ENCODE assay signal across 7 mouse cellular contexts in the genomic region with DNA sequence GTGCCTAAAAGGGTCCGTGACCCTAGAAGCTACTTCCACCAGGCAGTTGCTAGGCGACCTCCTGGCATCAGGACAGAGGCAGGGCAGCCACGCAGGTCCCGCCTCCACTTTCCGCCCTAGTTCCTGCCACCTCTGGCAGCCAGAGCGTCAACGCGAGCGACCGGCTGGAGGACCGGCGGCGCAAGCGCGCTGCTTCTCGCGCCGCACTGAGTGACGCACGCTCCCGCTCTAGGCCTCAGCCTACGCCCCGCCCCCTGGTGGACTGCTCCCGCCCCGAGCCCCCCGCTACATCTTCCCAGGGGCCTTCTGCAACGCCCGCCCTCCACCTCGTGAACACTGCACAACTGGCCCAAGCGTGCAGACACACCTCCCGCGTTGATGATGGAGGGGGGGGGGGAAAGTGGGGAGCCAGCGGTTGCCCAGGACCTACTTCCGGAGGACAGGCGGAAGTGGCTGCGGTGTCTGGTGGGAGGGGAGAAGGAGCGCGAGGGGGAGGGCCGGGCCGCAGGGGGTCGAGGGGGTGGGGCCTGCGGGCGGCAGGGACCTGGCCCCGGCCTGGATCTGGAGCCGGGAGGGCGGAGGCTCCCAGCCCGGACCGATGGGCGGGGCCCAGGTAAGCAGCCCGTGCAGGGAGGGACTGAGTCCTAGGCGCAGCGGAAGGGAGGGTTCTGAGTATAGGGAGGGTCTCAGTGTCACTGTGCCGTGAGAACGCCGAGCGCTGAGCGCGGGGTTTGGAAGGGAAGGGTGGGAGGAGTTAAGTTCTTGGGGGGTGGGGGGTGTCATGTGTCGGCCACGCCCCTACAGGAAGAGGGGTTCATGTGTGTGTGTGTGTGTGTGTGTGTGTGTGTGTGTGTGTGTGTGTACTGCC. TPM values are rescaled to one million over a fixed set of nuclear protein-coding genes. Genes with fewer than 3 reads are reported as not detected.
A peak's percentile ranks its signal among the peaks of the same experiment; 100 is the strongest.
DNase-seq lines count a peak whose midpoint lies in the region; ATAC-seq and TF ChIP-seq lines count a peak whose summit lies in the region.

TSS of gene Mgat1 (plus strand) at position 465 of the 868 bp plus-strand sequence.

- no peaks in the 10 kb centered on the region for H3K27me3 ChIP-seq in intestine, embryonic 15.5 days (replicated peaks)
- no peaks in the 10 kb centered on the region for H3K27me3 ChIP-seq in midbrain, embryonic 12.5 days
- no peaks in the 10 kb centered on the region for H3K27me3 ChIP-seq in small intestine, adult 2 months (ENCODE audit: control insufficient read depth, insufficient read depth, low read length)

- intact Hi-C loops in gastrocnemius, postnatal 36 days (cut with DNase I): loop anchor here (10.0 kb wide), 1 partner anchor 449 kb away; no protein-coding TSS in a partner anchor
- intact Hi-C loops in left cerebral cortex, postnatal 4 days (cut with DNase I): loop anchor here (5.0 kb wide), 1 partner anchor 37 kb away; no protein-coding TSS in a partner anchor

- peaks cover 23% of the 10 kb centered on the region for H3K4me1 ChIP-seq in intestine, embryonic 15.5 days (replicated peaks)
- peaks cover 24% of the 10 kb centered on the region for H3K4me1 ChIP-seq in midbrain, embryonic 12.5 days
- peaks cover 24% of the 10 kb centered on the region; the same call in 1 of the 2 replicates for H3K4me1 ChIP-seq in small intestine, adult 2 months (ENCODE audit: control insufficient read depth, insufficient read depth, insufficient read length, low read length)

- DNase-seq in adrenal gland, adult 2 months: peak; percentile 97
- peak; percentile 98 for DNase-seq in embryo, embryonic 11 days
- DNase-seq in gastrocnemius, postnatal 36 days: peak; percentile 87 to 91
- peak; percentile 93 for DNase-seq in left cerebral cortex, postnatal 4 days

- TF ChIP-seq CTCF in small intestine, adult 2 months (IDR thresholded peaks at IDR 0.05; ENCODE audit: extremely low read depth, insufficient read length, insufficient replicate concordance, low read depth, low read length): no peak

- peak within 1 kb of the TSS; percentile 60 for H3K9ac ChIP-seq in intestine, embryonic 15.5 days
- peak within 1 kb of the TSS; percentile 65 for H3K9ac ChIP-seq in midbrain, embryonic 12.5 days (replicated peaks)

- peak within 1 kb of the TSS; percentile 70 for H3K4me2 ChIP-seq in intestine, embryonic 15.5 days (replicated peaks)
- peak within 1 kb of the TSS; percentile 67 for H3K4me2 ChIP-seq in midbrain, embryonic 12.5 days (replicated peaks)

- H3K27ac ChIP-seq in intestine, embryonic 15.5 days: peak within 1 kb of the TSS; percentile 96
- H3K27ac ChIP-seq in midbrain, embryonic 12.5 days (replicated peaks): peak within 1 kb of the TSS; percentile 91
- H3K27ac ChIP-seq in small intestine, adult 2 months (ENCODE audit: insufficient read depth, low read depth, low read length): peak within 1 kb of the TSS; percentile 81

- no peaks in the 10 kb centered on the region for H3K9me3 ChIP-seq in intestine, embryonic 15.5 days
- no peaks in the 10 kb centered on the region for H3K9me3 ChIP-seq in midbrain, embryonic 12.5 days

- ATAC-seq in intestine, embryonic 15.5 days: peak; percentile 94
- ATAC-seq in midbrain, embryonic 12.5 days (ENCODE audit: low FRiP score, low read depth): peak; percentile 96

- peak within 1 kb of the TSS; percentile 55 for H3K4me3 ChIP-seq in intestine, embryonic 15.5 days (replicated peaks)
- peak within 1 kb of the TSS; percentile 56 for H3K4me3 ChIP-seq in midbrain, embryonic 12.5 days
- H3K4me3 ChIP-seq in small intestine, adult 2 months (ENCODE audit: low read depth, low read length): peak within 1 kb of the TSS; percentile 70

- under 1% methylated on average over 58 of the region's 60 CpGs for WGBS in intestine, embryonic 15.5 days
- under 1% methylated on average over 59 of the region's 60 CpGs for WGBS in midbrain, embryonic 12.5 days
- under 1% methylated on average over 59 of the region's 60 CpGs for WGBS in small intestine, adult 2 months

- H3K36me3 ChIP-seq in intestine, embryonic 15.5 days: no peaks in the 10 kb centered on the region
- no peaks in the 10 kb centered on the region for H3K36me3 ChIP-seq in midbrain, embryonic 12.5 days
- H3K36me3 ChIP-seq in small intestine, adult 2 months (ENCODE audit: control insufficient read depth, insufficient read depth, low read length): no peaks in the 10 kb centered on the region

- TF ChIP-seq POLR2A in small intestine, adult 2 months (IDR thresholded peaks at IDR 0.05; ENCODE audit: low read depth, low read length): 0 out of 2 replicates have a peak, but pooled peaks have one; percentile 43

RNA-seq across cellular contexts. Expression of gene Mgat1, which starts in this region (rescaled TPM):
- total RNA-seq in adrenal gland, adult 2 months (2021): 100 to 1,000 TPM; 115 to 119 TPM
- polyA plus RNA-seq in adrenal gland, adult 2 months (2012; rRNA removed): 173 and 211 TPM in 2 replicates
- total RNA-seq in gastrocnemius, postnatal 36 days (2021): 10 to 100 TPM; 41.3 to 41.5 TPM
- polyA plus RNA-seq in intestine, embryonic 15.5 days (2015; fragmentation: Nextera tagmentation; extraction: Ambion mirVana): 53.5 and 61.2 TPM in 2 replicates
- 10 to 100 TPM; 54.4 to 58.7 TPM for total RNA-seq in left cerebral cortex, postnatal 4 days (2021)
- 33.5 and 39.0 TPM in 2 replicates for polyA plus RNA-seq in midbrain, embryonic 12.5 days (2016; fragmentation: Nextera tagmentation; extraction: Ambion mirVana)
- polyA plus RNA-seq in small intestine, adult 2 months (2012; rRNA removed): 97.4 and 231 TPM in 2 replicates

Comparison
In these comparisons a context has a peak if more than half of its experiments do, and no peak if none do; other contexts are left out.
1. Peak in every context shown above with its lines: DNase-seq, ATAC-seq, H3K4me3 ChIP-seq and H3K27ac ChIP-seq.